Mouse (Mus musculus) ovary, adult 18-20 months (tissue): ENCODE data around the gene Cdc42bpa.
"Not testable (repeated sequence)": the region's sequence is repeated elsewhere in the genome, so short reads cannot be mapped to it uniquely, and the experiment has no call there.

Experiments
- DNase-seq: peaks from one replicate; pipeline ENCODE4 v3.0.0; 2022; ENCODE audit warnings: low spot score, mixed read lengths

The Cdc42bpa gene

GRCm38 (mm10) chr1:179960882-179961698 lies 818 bp downstream of the Cdc42bpa start:
- no peak for DNase-seq

GRCm38 (mm10) chr1:179961777-179962176 lies 1.5 kb downstream of the Cdc42bpa start:
- no peak for DNase-seq

- DNase-seq = no peak
Measured at GRCm38 (mm10) chr1:179969776-179970428, 9.6 kb downstream of the Cdc42bpa start.

- no peak for DNase-seq
Measured at GRCm38 (mm10) chr1:179975021-179975420, 14.7 kb downstream of the Cdc42bpa start.

- no peak for DNase-seq
Measured at GRCm38 (mm10) chr1:179975645-179976275, 15.5 kb downstream of the Cdc42bpa start.

- DNase-seq = no peak
Measured at GRCm38 (mm10) chr1:179977437-179977836, 17.2 kb downstream of the Cdc42bpa start.

- no peak for DNase-seq
Measured at GRCm38 (mm10) chr1:179978742-179979141, 18.5 kb downstream of the Cdc42bpa start.

- DNase-seq = no peak
Measured at GRCm38 (mm10) chr1:179981680-179982079, 21.4 kb downstream of the Cdc42bpa start.

- DNase-seq = no peak
Measured at GRCm38 (mm10) chr1:179982183-179982582, 21.9 kb downstream of the Cdc42bpa start.

- no peak for DNase-seq
Measured at GRCm38 (mm10) chr1:179982933-179983332, 22.7 kb downstream of the Cdc42bpa start.

- DNase-seq = no peak
Measured at GRCm38 (mm10) chr1:179984171-179984570, 23.9 kb downstream of the Cdc42bpa start.

GRCm38 (mm10) chr1:179991660-179992235 lies 31.5 kb downstream of the Cdc42bpa start:
- DNase-seq = no peak

GRCm38 (mm10) chr1:179992255-179992654 lies 32.0 kb downstream of the Cdc42bpa start:
- no peak for DNase-seq

- DNase-seq = no peak
Measured at GRCm38 (mm10) chr1:180008057-180008456, 47.8 kb downstream of the Cdc42bpa start.

GRCm38 (mm10) chr1:180013479-180013878 lies 53.2 kb downstream of the Cdc42bpa start:
- no peak for DNase-seq

- no peak for DNase-seq
Measured at GRCm38 (mm10) chr1:180018218-180018617, 57.9 kb downstream of the Cdc42bpa start.

GRCm38 (mm10) chr1:180021463-180022296 lies 61.4 kb downstream of the Cdc42bpa start:
- no peak for DNase-seq

GRCm38 (mm10) chr1:180023512-180023911 lies 63.2 kb downstream of the Cdc42bpa start:
- DNase-seq = no peak

- DNase-seq = not testable (repeated sequence)
Measured at GRCm38 (mm10) chr1:180029863-180030262, 69.6 kb downstream of the Cdc42bpa start.

- DNase-seq = no peak
Measured at GRCm38 (mm10) chr1:180030631-180031365, 70.5 kb downstream of the Cdc42bpa start.
